29 mouse cellular contexts compared by ENCODE assay signal in the genomic region with DNA sequence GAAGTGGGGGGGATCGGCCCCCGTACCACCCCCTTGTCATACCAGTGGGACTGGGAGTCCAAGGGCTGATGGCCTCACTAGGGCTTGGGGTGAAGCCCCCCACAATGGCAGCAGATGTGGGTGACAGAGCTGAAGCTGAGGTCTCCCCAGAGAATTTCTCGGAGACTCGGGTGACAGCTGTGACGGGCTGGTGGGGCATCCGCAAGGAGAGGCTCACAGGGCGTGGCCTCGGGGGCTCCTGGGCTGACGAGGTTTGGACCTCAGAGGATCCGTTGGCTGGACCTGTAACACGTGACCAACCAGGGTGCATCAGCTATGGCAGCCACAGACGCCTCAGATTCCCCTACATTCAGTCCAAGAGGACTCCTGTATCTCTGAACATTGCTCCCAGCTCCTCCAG. TPM values are rescaled to one million over a fixed set of nuclear protein-coding genes. Genes with fewer than 3 reads are reported as not detected.
DNase-seq lines count a peak whose midpoint lies in the region; ATAC-seq and TF ChIP-seq lines count a peak whose summit lies in the region.
"Had no signal": no experiment of that assay in that cellular context is flagged by ENCODE, and none has a peak within 500 bp of the region (broad histone marks: within the 10 kb centered on the region; RNA-seq: fewer than 3 reads in every experiment).

No protein-coding gene starts in this region.

- H3K36me3 ChIP-seq in kidney, adult 2 months (ENCODE audit: control insufficient read depth, insufficient read depth, low read length), result no peaks in the 10 kb centered on the region
- H3K36me3 ChIP-seq in lung, embryonic 14.5 days (ENCODE audit: insufficient read depth), result peaks cover 67% of the 10 kb centered on the region
- H3K36me3 ChIP-seq in CH12.LX (replicated peaks in 1 of 2; ENCODE audit: control insufficient read depth in 1 of 2, insufficient read depth in 1 of 2, low read length in 1 of 2) (no peaks in the 10 kb centered on the region), E14TG2a.4 (ENCODE audit: insufficient read depth, low read length) (peaks cover 80% of the 10 kb centered on the region)
- H3K36me3 ChIP-seq in embryonic facial prominence, embryonic 10.5 days (replicated peaks), result peaks cover 19% of the 10 kb centered on the region
- H3K36me3 ChIP-seq: embryonic facial prominence, embryonic 12.5 days; G1E; hindbrain, embryonic 12.5 days; liver, embryonic 13.5 days had no signal

- no peak for TF ChIP-seq POLR2A in kidney, adult 2 months (IDR thresholded peaks at IDR 0.05; ENCODE audit: low read depth, low read length)
- TF ChIP-seq POLR2A in CH12.LX (IDR thresholded peaks at IDR 0.05; ENCODE audit: low read depth, low read length), result no peak

- no peak for ATAC-seq in lung, embryonic 14.5 days (ENCODE audit: insufficient read depth)
- ATAC-seq: forebrain, embryonic 14.5 days; intestine, embryonic 16.5 days had no signal

- no peak overlapping the region for H3K4me3 ChIP-seq in kidney, adult 2 months (ENCODE audit: insufficient read depth, low read depth, low read length)
- no peak overlapping the region for H3K4me3 ChIP-seq in lung, embryonic 14.5 days (ENCODE audit: low read depth, low read length)
- H3K4me3 ChIP-seq in CH12.LX (replicated peaks in 1 of 3; ENCODE audit: low read depth in 2 of 3, low read length in 2 of 3, poor library complexity in 1 of 3) (no peak overlapping the region), E14TG2a.4 (replicated peaks; ENCODE audit: low read length) (peak overlapping the region; percentile 50)
- H3K4me3 ChIP-seq in embryonic facial prominence, embryonic 10.5 days, result no peak overlapping the region
- H3K4me3 ChIP-seq: embryonic facial prominence, embryonic 12.5 days; heart, embryonic 15.5 days; hindbrain, embryonic 12.5 days; liver, embryonic 13.5 days had no signal

- in situ Hi-C loops in CH12.LX (cut with MboI; ENCODE audit: low pct_ligation_motif_present, low pct_unique_long_range_greater_than_20kb, low sequenced_read_pairs), result no loop called here

- H3K27me3 ChIP-seq in kidney, adult 2 months (replicated peaks; ENCODE audit: control insufficient read depth, insufficient read depth, low read length), result no peaks in the 10 kb centered on the region
- no peaks in the 10 kb centered on the region for H3K27me3 ChIP-seq in lung, embryonic 14.5 days (ENCODE audit: insufficient read depth, low read length)
- H3K27me3 ChIP-seq in CH12.LX (replicated peaks) (peaks cover 93% of the 10 kb centered on the region), E14TG2a.4 (ENCODE audit: insufficient read depth, low read length) (no peaks in the 10 kb centered on the region)
- H3K27me3 ChIP-seq in embryonic facial prominence, embryonic 10.5 days (replicated peaks; ENCODE audit: low read depth, poor library complexity, severe bottlenecking), result peaks cover 16% of the 10 kb centered on the region; the same call in 1 of the 2 replicates
- H3K27me3 ChIP-seq: embryonic facial prominence, embryonic 12.5 days; heart, embryonic 15.5 days had no signal

- TF ChIP-seq RAD21 in CH12.LX (IDR thresholded peaks at IDR 0.05; ENCODE audit: low read depth, low read length), result no peak

- WGBS in kidney, adult 2 months, result 76% methylated on average over 12 of the region's 12 CpGs
- 89% methylated on average over 12 of the region's 12 CpGs for WGBS in lung, embryonic 14.5 days
- 85% methylated on average over 12 of the region's 12 CpGs for WGBS in embryonic facial prominence, embryonic 10.5 days

- H3K9me3 ChIP-seq in lung, embryonic 14.5 days (ENCODE audit: low read depth, low read length), result no peaks in the 10 kb centered on the region
- H3K9me3 ChIP-seq in CH12.LX (replicated peaks; ENCODE audit: low read length), result peaks cover 7% of the 10 kb centered on the region
- H3K9me3 ChIP-seq in E14TG2a.4 (ENCODE audit: low read length), result no peaks in the 10 kb centered on the region
- no peaks in the 10 kb centered on the region for H3K9me3 ChIP-seq in embryonic facial prominence, embryonic 10.5 days
- H3K9me3 ChIP-seq: embryonic facial prominence, embryonic 12.5 days; G1E; heart, embryonic 15.5 days; hindbrain, embryonic 12.5 days; liver, embryonic 13.5 days had no signal

- DNase-seq in kidney, adult 2 months, result no peak
- DNase-seq in kidney, postnatal 4 days, result no peak
- DNase-seq in lung, embryonic 14.5 days, result no peak
- DNase-seq in lung, postnatal 10 days, result no peak
- no peak for DNase-seq in CH12.LX (ENCODE audit: extremely low read depth)
- no peak for DNase-seq in embryonic facial prominence, embryonic 10.5 days (ENCODE audit: low spot score)
- DNase-seq: adrenal gland, postnatal 14 days; B cell, adult 2 months; cerebellum, adult 11 months; cerebellum, adult 9-10 months; cerebellum, postnatal 36 days; gastrocnemius, postnatal 36 days; kidney, postnatal 14 days; layer of hippocampus, postnatal 36 days; left cerebral cortex, postnatal 4 days; liver, embryonic 13.5 days; lung, adult 18-20 months; midbrain, embryonic 14.5 days had no signal

- peak overlapping the region; percentile 90 for H3K27ac ChIP-seq in kidney, adult 2 months (ENCODE audit: insufficient read depth, low read depth, low read length)
- H3K27ac ChIP-seq in lung, embryonic 14.5 days (ENCODE audit: low read depth), result peak overlapping the region; percentile 87
- no peak overlapping the region for H3K27ac ChIP-seq in CH12.LX (ENCODE audit: insufficient read depth, low read depth)
- H3K27ac ChIP-seq in embryonic facial prominence, embryonic 10.5 days (replicated peaks), result no peak overlapping the region; the same call in 1 of the 2 replicates
- H3K27ac ChIP-seq: hindbrain, embryonic 12.5 days; liver, embryonic 13.5 days; macrophage had no signal

- H3K9ac ChIP-seq in lung, embryonic 14.5 days, result no peak overlapping the region
- no peak overlapping the region for H3K9ac ChIP-seq in CH12.LX (ENCODE audit: insufficient read depth, low read depth)
- H3K9ac ChIP-seq: embryonic facial prominence, embryonic 12.5 days; heart, embryonic 15.5 days; hindbrain, embryonic 12.5 days; liver, embryonic 13.5 days had no signal

- H3K79me2 ChIP-seq in CH12.LX (replicated peaks; ENCODE audit: control insufficient read depth, extremely low read depth, insufficient read depth, poor library complexity, severe bottlenecking), result no peaks in the 10 kb centered on the region

- peaks cover 24% of the 10 kb centered on the region for H3K4me1 ChIP-seq in kidney, adult 2 months (ENCODE audit: control insufficient read depth, insufficient read depth, low read length)
- H3K4me1 ChIP-seq in lung, embryonic 14.5 days (ENCODE audit: insufficient read depth), result peaks cover 49% of the 10 kb centered on the region
- no peaks in the 10 kb centered on the region for H3K4me1 ChIP-seq in CH12.LX (ENCODE audit: control insufficient read depth in 1 of 2, insufficient read depth in 2 of 2)
- peaks cover 98% of the 10 kb centered on the region for H3K4me1 ChIP-seq in E14TG2a.4 (replicated peaks; ENCODE audit: low read depth, low read length)
- H3K4me1 ChIP-seq in embryonic facial prominence, embryonic 10.5 days, result peaks cover 54% of the 10 kb centered on the region

- no peak for TF ChIP-seq EP300 in CH12.LX (IDR thresholded peaks at IDR 0.05; ENCODE audit: low read length)

- dilution Hi-C loops in CH12.LX (cut with MboI; ENCODE audit: extremely low pct_ligation_motif_present, extremely low pct_unique_long_range_greater_than_20kb, low sequenced_read_pairs), result no loop called here

- 0 out of 2 replicates have a peak overlapping the region, but pooled peaks have one; percentile 10 for H3K4me2 ChIP-seq in lung, embryonic 14.5 days
- H3K4me2 ChIP-seq in CH12.LX (ENCODE audit: insufficient read depth, low read depth, poor library complexity, severe bottlenecking), result no peak overlapping the region
- H3K4me2 ChIP-seq: embryonic facial prominence, embryonic 12.5 days; heart, embryonic 15.5 days; hindbrain, embryonic 12.5 days; liver, embryonic 13.5 days had no signal

- TF ChIP-seq CTCF in kidney, adult 2 months (conservative IDR thresholded peaks at IDR 0.05; ENCODE audit: insufficient read depth, insufficient read length, low read depth, low read length), result no peak
- TF ChIP-seq CTCF in lung, embryonic 14.5 days (IDR thresholded peaks at IDR 0.05; ENCODE audit: low read depth), result no peak
- TF ChIP-seq CTCF in CH12.LX (conservative IDR thresholded peaks at IDR 0.05 in 1 of 2, IDR thresholded peaks at IDR 0.05 in 1 of 2; ENCODE audit: low read depth in 2 of 2, low read length in 2 of 2), result no peak
- TF ChIP-seq CTCF in E14TG2a.4 (conservative IDR thresholded peaks at IDR 0.05; ENCODE audit: low read length), result no peak

TF ChIP-seq in CH12.LX, 34 proteins besides CTCF, POLR2A, EP300 and RAD21 (continues in another document):
- no peak for TF ChIP-seq POLR2AphosphoS2 (IDR thresholded peaks at IDR 0.05; ENCODE audit: low read depth, low read length)

RNA-seq across cellular contexts. Expression of gene Smtnl2, which starts 8.5 kb away (rescaled TPM):
- polyA plus RNA-seq in kidney, adult 2 months (2012; rRNA removed), result 20.3 and 22.1 TPM in 2 replicates
- polyA plus RNA-seq in lung, embryonic 14.5 days (2014; fragmentation: Nextera tagmentation; extraction: Ambion mirVana), result 107 and 122 TPM in 2 replicates
- 0.25 and 0.47 TPM in 2 replicates for total RNA-seq in CH12.LX (2012; rRNA removed)
- 0.26 and 0.47 TPM in 2 replicates for total RNA-seq in CH12.LX (2014; rRNA removed)
- 0.10 TPM in 1 of 2 replicates, not detected in the other for polyA plus RNA-seq in CH12.LX (2012; ENCODE audit: insufficient read length, low read depth)
- 16.4 and 16.6 TPM in 2 replicates for polyA plus RNA-seq in embryonic facial prominence, embryonic 10.5 days (2016; fragmentation: Nextera tagmentation; extraction: Ambion mirVana)
- total RNA-seq: monocyte, adult 5-6 weeks had no signal
- polyA plus RNA-seq: G1E, macrophage had no signal

RNA-seq across cellular contexts. Expression of gene Ggt6, which starts 32.4 kb away (rescaled TPM):
- 24.3 and 29.3 TPM in 2 replicates for polyA plus RNA-seq in kidney, adult 2 months (2012; rRNA removed)
- polyA plus RNA-seq in lung, embryonic 14.5 days (2014; fragmentation: Nextera tagmentation; extraction: Ambion mirVana), result not detected in 2 replicates
- total RNA-seq in CH12.LX (2012; rRNA removed) (0.13 TPM in 2 replicates), CH12.LX (2014; rRNA removed) (not detected in 2 replicates)
- polyA plus RNA-seq in CH12.LX (2012; ENCODE audit: insufficient read length, low read depth), result 0.19 TPM in 1 of 2 replicates, not detected in the other
- 0.10 TPM in 1 of 2 replicates, not detected in the other for polyA plus RNA-seq in embryonic facial prominence, embryonic 10.5 days (2016; fragmentation: Nextera tagmentation; extraction: Ambion mirVana)
- total RNA-seq: layer of hippocampus, postnatal 36 days; left cerebral cortex, postnatal 4 days; monocyte, adult 5-6 weeks had no signal
- polyA plus RNA-seq: forebrain, embryonic 14.5 days; G1E; heart, embryonic 15.5 days; liver, embryonic 13.5 days; macrophage; midbrain, embryonic 14.5 days; neural tube, embryonic 14.5 days had no signal

RNA-seq across cellular contexts. Expression of gene Mybbp1a, which starts 38.2 kb away (rescaled TPM):
- 27.0 and 28.6 TPM in 2 replicates for polyA plus RNA-seq in kidney, adult 2 months (2012; rRNA removed)
- 157 and 161 TPM in 2 replicates for polyA plus RNA-seq in lung, embryonic 14.5 days (2014; fragmentation: Nextera tagmentation; extraction: Ambion mirVana)
- total RNA-seq in CH12.LX (2012; rRNA removed) (245 and 334 TPM in 2 replicates), CH12.LX (2014; rRNA removed) (115 and 174 TPM in 2 replicates)
- 729 and 816 TPM in 2 replicates for polyA plus RNA-seq in CH12.LX (2012; ENCODE audit: insufficient read length, low read depth)
- polyA plus RNA-seq in embryonic facial prominence, embryonic 10.5 days (2016; fragmentation: Nextera tagmentation; extraction: Ambion mirVana), result 257 and 263 TPM in 2 replicates

RNA-seq across cellular contexts. Expression of gene Tekt1, which starts 40.7 kb away (rescaled TPM):
- 0.13 TPM in 1 of 2 replicates, not detected in the other for polyA plus RNA-seq in kidney, adult 2 months (2012; rRNA removed)
- polyA plus RNA-seq in lung, embryonic 14.5 days (2014; fragmentation: Nextera tagmentation; extraction: Ambion mirVana), result 6.1 and 6.5 TPM in 2 replicates
- total RNA-seq in CH12.LX (2012; rRNA removed) (0.08 TPM in 1 of 2 replicates, not detected in the other), CH12.LX (2014; rRNA removed) (not detected in 2 replicates)
- not detected in 2 replicates for polyA plus RNA-seq in CH12.LX (2012; ENCODE audit: insufficient read length, low read depth)
- 6.3 and 7.2 TPM in 2 replicates for polyA plus RNA-seq in embryonic facial prominence, embryonic 10.5 days (2016; fragmentation: Nextera tagmentation; extraction: Ambion mirVana)
- total RNA-seq: adrenal gland, postnatal 14 days; G1E; heart, postnatal 25 days; monocyte, adult 5-6 weeks had no signal
- polyA plus RNA-seq: G1E; liver, embryonic 13.5 days; macrophage had no signal

Comparison
In these comparisons a context has a peak if more than half of its experiments do, and no peak if none do; other contexts are left out.
1. H3K27ac ChIP-seq: peak in kidney, adult 2 months (single experiment) and lung, embryonic 14.5 days (single experiment); none in CH12.LX (single experiment) and embryonic facial prominence, embryonic 10.5 days (single experiment).
2. RNA of gene Smtnl2, which starts 8.5 kb away (polyA plus RNA-seq): 107 to 122 TPM in lung, embryonic 14.5 days, 20.3 to 22.1 TPM in kidney, adult 2 months and 16.4 to 16.6 TPM in embryonic facial prominence, embryonic 10.5 days; 0.10 TPM in CH12.LX; every median in the first group is over 10 times any median in the second.
3. RNA of gene Ggt6, which starts 32.4 kb away (polyA plus RNA-seq): 24.3 to 29.3 TPM in kidney, adult 2 months; 0.19 TPM in CH12.LX, 0.10 TPM in embryonic facial prominence, embryonic 10.5 days and not detected in lung, embryonic 14.5 days; every median in the first group is over 10 times any median in the second.